Mouse (Mus musculus): ENCODE data around the gene Reps1.

The Reps1 gene

GRCm38 (mm10) chr10:18055696-18056390 is at the start of gene Reps1:
Reps1 (plus strand) TSS chr10:18055861.
- no peak for DNase-seq (ENCODE audit: low spot score)

DNA sequence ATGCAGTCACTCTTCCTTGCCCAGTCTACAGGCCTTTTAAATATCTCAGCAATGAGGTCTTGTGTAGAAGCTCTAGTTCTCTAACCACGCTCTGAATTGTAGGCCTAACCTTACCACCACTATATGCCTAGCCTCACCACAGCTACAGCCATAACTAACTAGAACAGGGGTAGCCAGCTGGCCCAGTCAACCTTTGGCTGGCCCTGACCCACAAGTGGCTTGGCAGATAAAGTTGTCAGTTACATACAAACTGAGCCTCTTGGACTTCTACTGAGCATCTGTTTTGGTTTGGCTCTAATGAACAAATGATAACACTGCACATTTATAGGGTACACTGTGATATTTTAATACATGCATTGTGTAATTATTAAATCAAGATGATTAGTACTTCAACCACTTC is 48.9 kb upstream of the Reps1 start:
- DNase-seq (ENCODE audit: low spot score): peak; percentile 39

DNA sequence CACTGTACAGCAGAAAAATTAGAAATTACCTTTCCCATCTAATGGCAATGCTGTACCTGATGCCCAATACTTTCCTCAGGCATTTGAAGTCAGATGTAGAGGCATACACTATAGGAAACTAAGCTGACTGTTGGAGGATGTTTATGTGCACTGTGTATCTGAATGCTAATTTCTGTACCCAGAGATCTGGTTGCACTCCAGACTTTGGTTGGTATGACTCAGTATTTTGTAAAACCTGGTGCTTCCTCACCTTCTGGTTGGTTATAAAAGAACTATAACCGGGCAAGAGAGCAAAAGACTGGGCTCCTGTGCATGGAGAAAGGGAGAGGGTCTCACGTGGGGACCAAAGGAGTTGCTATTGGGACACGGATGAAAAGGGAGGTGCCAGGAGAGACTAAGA is 48.4 kb upstream of the Reps1 start:
- no peak for DNase-seq (ENCODE audit: low spot score)

GRCm38 (mm10) chr10:18008118-18008517 is 47.5 kb upstream of the Reps1 start:
- DNase-seq (ENCODE audit: low spot score): no peak

GRCm38 (mm10) chr10:18009744-18010143 is 45.9 kb upstream of the Reps1 start:
- DNase-seq (ENCODE audit: low spot score): no peak

GRCm38 (mm10) chr10:18011761-18012160 is 43.9 kb upstream of the Reps1 start:
- DNase-seq (ENCODE audit: low spot score): no peak

DNA sequence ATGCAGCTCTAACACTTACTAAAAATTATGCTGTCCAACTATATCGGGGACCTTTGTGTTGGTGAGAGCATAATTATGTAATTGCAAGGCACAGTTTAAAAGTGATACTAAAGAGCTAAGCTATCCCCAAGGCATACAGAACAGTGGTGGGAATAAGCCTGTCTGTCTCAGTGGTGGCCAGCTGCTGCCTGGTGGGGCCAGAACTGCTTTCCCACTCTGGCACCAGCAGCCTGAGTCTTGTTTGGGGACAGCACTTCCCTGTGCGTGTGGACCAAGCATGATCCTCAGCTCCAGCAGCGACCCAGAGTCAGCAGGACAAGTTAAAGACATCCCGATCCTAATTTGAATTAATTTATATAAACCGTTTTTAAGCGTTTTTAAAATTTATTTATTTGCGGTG is 35.2 kb upstream of the Reps1 start:
- no peak for DNase-seq (ENCODE audit: low spot score)

GRCm38 (mm10) chr10:18020846-18021245 is 34.8 kb upstream of the Reps1 start:
- no peak for DNase-seq (ENCODE audit: low spot score)

DNA sequence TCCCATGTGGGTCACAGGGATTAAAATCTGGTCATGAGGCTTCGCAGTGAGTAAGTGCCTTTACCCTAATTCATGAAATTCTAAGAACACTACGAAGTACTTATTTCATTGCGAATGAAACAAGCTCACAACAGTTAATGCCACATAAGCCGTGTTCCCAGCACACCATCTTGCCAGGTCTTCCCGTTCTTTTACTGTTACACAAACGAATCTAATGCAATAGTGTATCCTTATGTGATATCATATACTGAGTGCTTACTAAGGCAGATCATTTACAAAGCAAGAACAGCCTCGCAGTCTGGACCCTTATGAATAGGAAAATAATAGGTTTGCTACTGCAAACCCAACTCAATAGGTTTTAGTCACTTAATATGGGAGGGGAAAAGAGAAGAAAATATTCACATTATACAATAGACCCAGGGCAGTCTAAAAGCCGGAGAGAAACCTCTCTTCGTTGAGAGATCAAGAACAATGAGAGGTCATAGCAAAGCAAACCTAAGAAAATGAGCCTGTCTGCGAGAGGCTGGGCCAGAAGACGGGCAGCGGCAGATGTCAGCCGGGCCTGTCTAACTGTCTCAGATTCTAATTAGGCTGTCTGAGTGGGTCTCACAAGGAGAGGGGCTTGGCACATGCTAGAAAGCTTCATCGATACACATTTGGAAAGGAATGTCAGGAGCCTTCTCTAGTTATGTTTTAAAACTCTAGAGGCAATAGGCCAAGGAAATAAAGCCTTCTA is 33.9 kb upstream of the Reps1 start:
- DNase-seq (ENCODE audit: low spot score): no peak

GRCm38 (mm10) chr10:18022312-18022711 is 33.3 kb upstream of the Reps1 start:
- peak; percentile 88 for DNase-seq (ENCODE audit: low spot score)

DNA sequence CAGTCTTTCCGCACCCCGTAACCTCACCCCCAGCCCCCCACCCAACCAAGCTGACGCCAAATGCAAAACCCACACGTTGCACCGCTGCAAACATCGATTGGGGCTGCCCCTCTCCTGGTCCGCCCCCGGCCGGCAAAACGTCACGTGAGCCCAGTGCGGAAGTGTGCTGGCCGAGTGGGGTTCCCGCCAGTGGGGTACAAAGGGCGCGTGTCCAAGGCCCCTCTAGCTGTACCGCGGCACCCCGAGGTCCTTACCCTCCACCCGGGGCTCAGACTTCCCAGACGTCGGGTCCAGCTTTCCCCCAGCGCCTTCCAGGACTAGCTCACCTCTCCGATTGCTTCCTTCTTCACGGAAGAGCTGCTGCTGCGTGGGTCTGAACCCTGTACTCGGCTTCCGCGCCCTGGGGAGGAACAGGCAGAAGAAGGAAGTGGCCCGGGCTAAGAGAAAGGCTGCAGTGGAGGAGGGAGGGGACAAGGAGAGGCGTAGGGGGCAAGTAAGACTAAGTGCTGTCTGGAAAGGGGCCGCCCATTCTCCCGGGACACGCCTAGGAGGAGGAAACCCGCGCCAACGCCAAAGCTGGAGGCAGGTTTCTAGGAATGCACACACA is 32.8 kb upstream of the Reps1 start, which contains the start of gene Abracl:
Abracl (minus strand) TSS at position 548 of the 607 bp plus-strand sequence.
- peak; percentile 85 for DNase-seq (ENCODE audit: low spot score)

DNA sequence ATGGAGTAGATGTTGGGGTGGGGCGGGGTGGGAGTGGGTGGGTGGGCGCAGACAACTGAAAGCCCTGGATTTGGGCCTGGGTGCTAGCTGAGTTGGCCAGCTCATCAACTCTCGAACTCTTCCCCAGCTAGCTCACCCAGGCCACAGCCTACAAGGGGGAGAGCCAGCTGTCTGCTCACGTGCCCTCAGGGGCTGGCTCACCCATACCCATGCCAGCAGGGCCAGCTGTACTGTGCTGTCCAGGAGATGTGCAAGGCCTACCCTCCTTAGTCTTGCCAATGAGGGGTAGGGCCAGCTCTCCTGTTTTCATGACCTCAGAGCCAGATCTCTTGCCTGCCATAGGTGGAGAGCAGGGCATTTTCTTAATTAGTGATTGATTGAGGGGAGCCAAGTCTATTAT is 21.3 kb upstream of the Reps1 start:
- no peak for DNase-seq (ENCODE audit: low spot score)

- DNase-seq (ENCODE audit: low spot score): no peak
Measured at GRCm38 (mm10) chr10:18036849-18037248, 18.8 kb upstream of the Reps1 start.

GRCm38 (mm10) chr10:18046380-18046779 is 9.3 kb upstream of the Reps1 start:
- DNase-seq (ENCODE audit: low spot score): no peak

GRCm38 (mm10) chr10:18047380-18048146 is 8.1 kb upstream of the Reps1 start:
- DNase-seq (ENCODE audit: low spot score): no peak

DNA sequence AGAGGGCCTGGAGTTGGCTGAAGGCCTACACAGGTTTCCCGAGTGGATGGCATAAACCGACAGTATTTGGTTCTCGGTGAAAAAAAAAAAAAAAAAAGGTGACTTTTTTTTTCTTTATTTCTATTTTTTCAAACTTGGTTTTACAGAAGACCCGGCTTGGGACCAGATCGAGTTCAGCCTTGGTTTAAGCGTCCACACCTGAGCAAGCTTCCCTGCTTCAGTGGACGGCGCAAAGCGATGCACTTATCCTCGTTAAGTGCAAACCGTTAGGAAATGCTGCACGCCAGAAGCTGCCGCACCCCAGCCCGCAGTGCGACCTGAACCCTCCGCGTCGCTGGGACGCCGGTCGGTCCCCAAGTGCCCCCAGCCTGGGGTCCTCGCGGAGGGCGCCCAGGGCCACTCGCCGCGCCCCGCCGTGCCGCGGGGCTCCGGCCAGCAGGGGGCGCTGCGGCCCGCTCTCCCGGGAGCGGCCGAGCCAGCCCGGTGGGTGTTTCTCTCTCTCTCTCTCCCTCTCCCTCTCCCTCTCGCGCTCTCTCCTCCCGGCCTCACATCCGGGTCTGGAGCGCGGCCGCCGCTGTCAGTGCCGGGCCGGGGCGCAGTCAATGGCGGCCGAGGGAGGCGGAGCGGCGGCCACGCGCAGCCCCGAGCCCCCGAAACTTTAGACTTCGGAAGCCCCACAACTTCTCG is 509 bp upstream of the Reps1 start:
- DNase-seq (ENCODE audit: low spot score): peak; percentile 84

GRCm38 (mm10) chr10:18056391-18056745 is 707 bp downstream of the Reps1 start:
- DNase-seq (ENCODE audit: low spot score): peak; percentile 22

GRCm38 (mm10) chr10:18058681-18059338 is 3.1 kb downstream of the Reps1 start:
- DNase-seq (ENCODE audit: low spot score): no peak

DNA sequence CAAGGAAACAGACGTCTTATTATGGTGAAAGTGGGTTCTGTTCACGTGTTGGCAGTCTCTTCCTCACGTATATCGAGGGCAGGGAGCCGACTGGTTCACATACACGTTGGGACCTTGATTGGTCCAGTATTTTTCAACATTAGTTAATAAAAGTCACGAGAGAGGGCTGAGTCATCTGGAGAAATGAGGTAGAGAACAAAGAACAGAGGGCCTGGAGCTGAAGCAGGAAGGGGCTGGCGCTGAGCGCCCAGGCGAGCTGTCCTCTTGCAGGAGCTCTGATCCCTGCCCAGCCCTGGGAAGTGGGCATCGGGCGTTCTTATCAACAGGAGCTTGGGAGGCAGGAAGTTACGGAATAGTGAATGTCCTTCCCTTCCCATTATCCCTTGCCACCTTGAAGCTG is 4.1 kb downstream of the Reps1 start:
- no peak for DNase-seq (ENCODE audit: low spot score)

GRCm38 (mm10) chr10:18060778-18061177 is 5.1 kb downstream of the Reps1 start:
- DNase-seq (ENCODE audit: low spot score): no peak

GRCm38 (mm10) chr10:18061533-18061932 is 5.9 kb downstream of the Reps1 start:
- no peak for DNase-seq (ENCODE audit: low spot score)

Measured in adipocyte (in vitro differentiated cells).